Mouse (Mus musculus): Measurements from ENCODE around the gene Trp73. TPM values are rescaled to one million over a fixed set of nuclear protein-coding genes. Genes with fewer than 3 reads are reported as not detected.

Gene Trp73
- polyA plus RNA-seq, 1 experiment from 2014 or later, result 3.4 TPM

- Histone ChIP-seq H3K27me3 (0 out of 2 replicates have a peak, but pooled peaks cover 1% of the 10 kb centered on the region), H3K4me3 (no peak overlapping the region), H3K27ac (no peak overlapping the region), H3K9ac (no peak overlapping the region), H3K4me2 (no peak overlapping the region), H3K4me1 (peaks cover 19% of the 10 kb centered on the region), H3K9me3 (no peaks in the 10 kb centered on the region), H3K36me3 (no peaks in the 10 kb centered on the region)
- 25% methylated on average over 2 of the region's 2 CpGs for WGBS
- ATAC-seq (ENCODE audit: insufficient number of reproducible peaks, low FRiP score, low TSS enrichment, low read depth), result no peak
These were observed 83.3 kb downstream of the Trp73 start for GRCm38 (mm10) chr4:154056661-154057060.

- 53% methylated on average over 2 of the region's 2 CpGs for WGBS
- ATAC-seq (ENCODE audit: insufficient number of reproducible peaks, low FRiP score, low TSS enrichment, low read depth), result no peak
These were observed 84.0 kb downstream of the Trp73 start for GRCm38 (mm10) chr4:154056046-154056445.

GRCm38 (mm10) chr4:154055482-154055881 is 84.5 kb downstream of the Trp73 start:
- Histone ChIP-seq H3K27me3 (no peaks in the 10 kb centered on the region), H3K27ac (no peak overlapping the region), H3K4me2 (no peak overlapping the region), H3K4me1 (peaks cover 19% of the 10 kb centered on the region), H3K4me3 (no peak overlapping the region), H3K9ac (no peak overlapping the region), H3K36me3 (no peaks in the 10 kb centered on the region), H3K9me3 (no peaks in the 10 kb centered on the region)
- 76% methylated on average over 7 of the region's 7 CpGs for WGBS
- no peak for ATAC-seq (ENCODE audit: insufficient number of reproducible peaks, low FRiP score, low TSS enrichment, low read depth)

More at GRCm38 (mm10) chr4:154056046-154056445, 84.0 kb downstream of the Trp73 start:
- no peaks in the 10 kb centered on the region for H3K27me3 ChIP-seq
- no peak overlapping the region for H3K4me3 ChIP-seq
- no peak overlapping the region for H3K9ac ChIP-seq
- no peaks in the 10 kb centered on the region for H3K36me3 ChIP-seq
- no peaks in the 10 kb centered on the region for H3K9me3 ChIP-seq
- H3K4me1 ChIP-seq, result peaks cover 19% of the 10 kb centered on the region
- H3K27ac ChIP-seq, result no peak overlapping the region
- H3K4me2 ChIP-seq, result no peak overlapping the region

- no peaks in the 10 kb centered on the region for H3K9me3 ChIP-seq
- H3K27me3 ChIP-seq, result no peaks in the 10 kb centered on the region
- 49% methylated on average over 4 of the region's 4 CpGs for WGBS
- no peaks in the 10 kb centered on the region for H3K36me3 ChIP-seq
- no peak overlapping the region for H3K4me2 ChIP-seq
- H3K4me3 ChIP-seq, result no peak overlapping the region
- H3K27ac ChIP-seq, result no peak overlapping the region
- H3K9ac ChIP-seq, result no peak overlapping the region
- peaks cover 19% of the 10 kb centered on the region for H3K4me1 ChIP-seq
- ATAC-seq (ENCODE audit: insufficient number of reproducible peaks, low FRiP score, low TSS enrichment, low read depth), result no peak
These were observed 86.9 kb downstream of the Trp73 start for GRCm38 (mm10) chr4:154053065-154053464.

- Histone ChIP-seq H3K4me3 (no peak overlapping the region), H3K9me3 (no peaks in the 10 kb centered on the region), H3K36me3 (no peaks in the 10 kb centered on the region), H3K27me3 (no peaks in the 10 kb centered on the region), H3K27ac (no peak overlapping the region), H3K4me1 (peaks cover 4% of the 10 kb centered on the region), H3K4me2 (no peak overlapping the region), H3K9ac (no peak overlapping the region)
- no peak for ATAC-seq (ENCODE audit: insufficient number of reproducible peaks, low FRiP score, low TSS enrichment, low read depth)
- WGBS, result 82% methylated on average over 3 of the region's 3 CpGs
These were observed 88.6 kb downstream of the Trp73 start for GRCm38 (mm10) chr4:154051401-154051800.

- Histone ChIP-seq H3K4me1 (no peaks in the 10 kb centered on the region), H3K36me3 (no peaks in the 10 kb centered on the region), H3K4me3 (no peak overlapping the region), H3K9me3 (no peaks in the 10 kb centered on the region), H3K4me2 (no peak overlapping the region), H3K27me3 (no peaks in the 10 kb centered on the region), H3K9ac (no peak overlapping the region), H3K27ac (no peak overlapping the region)
- WGBS, result 68% methylated on average over 5 of the region's 5 CpGs
- no peak for ATAC-seq (ENCODE audit: insufficient number of reproducible peaks, low FRiP score, low TSS enrichment, low read depth)
These were observed 94.2 kb downstream of the Trp73 start for GRCm38 (mm10) chr4:154045837-154046236.

- WGBS, result 79% methylated on average over 9 of the region's 9 CpGs
- no peaks in the 10 kb centered on the region for H3K27me3 ChIP-seq
- ATAC-seq (ENCODE audit: insufficient number of reproducible peaks, low FRiP score, low TSS enrichment, low read depth), result no peak
- H3K36me3 ChIP-seq, result no peaks in the 10 kb centered on the region
- no peaks in the 10 kb centered on the region for H3K4me1 ChIP-seq
- no peak within 1 kb of the TSS for H3K4me2 ChIP-seq
- H3K27ac ChIP-seq, result no peak within 1 kb of the TSS
- H3K9me3 ChIP-seq, result no peaks in the 10 kb centered on the region
- H3K9ac ChIP-seq, result no peak within 1 kb of the TSS
- H3K4me3 ChIP-seq, result no peak within 1 kb of the TSS
These were observed 97.4 kb downstream of the Trp73 start, which contains the start of gene Ccdc27 for GRCm38 (mm10) chr4:154042577-154042976. TSS of gene Ccdc27 (minus strand) at chr4:154042677.

GRCm38 (mm10) chr4:154037123-154037522 is 102.9 kb downstream of the Trp73 start:
- H3K4me3 ChIP-seq, result no peak overlapping the region
- H3K4me2 ChIP-seq, result no peak overlapping the region
- no peak overlapping the region for H3K27ac ChIP-seq
- H3K27me3 ChIP-seq, result 0 out of 2 replicates have a peak, but pooled peaks cover 6% of the 10 kb centered on the region
- WGBS, result 35% methylated on average over 3 of the region's 3 CpGs
- no peak for ATAC-seq (ENCODE audit: insufficient number of reproducible peaks, low FRiP score, low TSS enrichment, low read depth)
- no peak overlapping the region for H3K9ac ChIP-seq
- no peaks in the 10 kb centered on the region for H3K4me1 ChIP-seq
- no peaks in the 10 kb centered on the region for H3K36me3 ChIP-seq
- no peaks in the 10 kb centered on the region for H3K9me3 ChIP-seq

- H3K27ac ChIP-seq, result no peak overlapping the region
- ATAC-seq (ENCODE audit: insufficient number of reproducible peaks, low FRiP score, low TSS enrichment, low read depth), result no peak
- H3K27me3 ChIP-seq, result peaks cover 41% of the 10 kb centered on the region
These were observed 111.4 kb downstream of the Trp73 start for GRCm38 (mm10) chr4:154028646-154029045.

GRCm38 (mm10) chr4:154028066-154028465 is 111.9 kb downstream of the Trp73 start:
- no peaks in the 10 kb centered on the region for H3K36me3 ChIP-seq
- ATAC-seq (ENCODE audit: insufficient number of reproducible peaks, low FRiP score, low TSS enrichment, low read depth), result no peak
- H3K4me3 ChIP-seq, result no peak overlapping the region
- peaks cover 41% of the 10 kb centered on the region for H3K27me3 ChIP-seq
- H3K4me2 ChIP-seq, result no peak overlapping the region
- H3K9ac ChIP-seq, result no peak overlapping the region
- peaks cover 22% of the 10 kb centered on the region for H3K4me1 ChIP-seq
- 0 out of 2 replicates have a peak overlapping the region, but pooled peaks have one; percentile 17 for H3K27ac ChIP-seq
- no peaks in the 10 kb centered on the region for H3K9me3 ChIP-seq
- WGBS, result 55% methylated on average over 7 of the region's 7 CpGs

More at GRCm38 (mm10) chr4:154028646-154029045, 111.4 kb downstream of the Trp73 start:
- no peaks in the 10 kb centered on the region for H3K36me3 ChIP-seq
- H3K4me1 ChIP-seq, result peaks cover 22% of the 10 kb centered on the region
- no peaks in the 10 kb centered on the region for H3K9me3 ChIP-seq
- H3K4me3 ChIP-seq, result no peak overlapping the region
- H3K4me2 ChIP-seq, result no peak overlapping the region
- no peak overlapping the region for H3K9ac ChIP-seq

- no peaks in the 10 kb centered on the region for H3K9me3 ChIP-seq
- 26% methylated on average over 2 of the region's 2 CpGs for WGBS
- H3K4me1 ChIP-seq, result peaks cover 32% of the 10 kb centered on the region
- peak overlapping the region; percentile 37 for H3K4me3 ChIP-seq
- no peak for ATAC-seq (ENCODE audit: insufficient number of reproducible peaks, low FRiP score, low TSS enrichment, low read depth)
- H3K36me3 ChIP-seq, result peaks cover 5% of the 10 kb centered on the region
- peaks cover 41% of the 10 kb centered on the region for H3K27me3 ChIP-seq
- no peak overlapping the region for H3K9ac ChIP-seq
- no peak overlapping the region for H3K27ac ChIP-seq
- peak overlapping the region; percentile 52 for H3K4me2 ChIP-seq
These were observed 113.6 kb downstream of the Trp73 start for GRCm38 (mm10) chr4:154026441-154026761.

GRCm38 (mm10) chr4:154025641-154026440 is 114.2 kb downstream of the Trp73 start, which contains the start of gene Smim1:
TSS of gene Smim1 (minus strand) at chr4:154026230.
- H3K27ac ChIP-seq, result peak within 1 kb of the TSS; percentile 28; the same call in 1 of the 2 replicates
- H3K4me1 ChIP-seq, result peaks cover 32% of the 10 kb centered on the region
- H3K9ac ChIP-seq, result 0 out of 2 replicates have a peak within 1 kb of the TSS, but pooled peaks have one; percentile 18
- H3K36me3 ChIP-seq, result peaks cover 11% of the 10 kb centered on the region
- peaks cover 41% of the 10 kb centered on the region for H3K27me3 ChIP-seq
- peak within 1 kb of the TSS; percentile 37 for H3K4me3 ChIP-seq
- ATAC-seq (ENCODE audit: insufficient number of reproducible peaks, low FRiP score, low TSS enrichment, low read depth), result peak; percentile 40; the same call in 1 of the 2 replicates
- H3K9me3 ChIP-seq, result no peaks in the 10 kb centered on the region
- peak within 1 kb of the TSS; percentile 52 for H3K4me2 ChIP-seq
- under 1% methylated on average over 33 of the region's 33 CpGs for WGBS
